Mouse (Mus musculus) embryonic facial prominence, embryonic 11.5 days (tissue): Measurements from ENCODE around the gene Ankrd44. TPM values are rescaled to one million over a fixed set of nuclear protein-coding genes. Genes with fewer than 3 reads are reported as not detected.
A peak's percentile ranks its signal among the peaks of the same experiment; 100 is the strongest.

ENCODE experiments used
- ATAC-seq: fragments of 200-750 bp; cut with Nextera tagmentation; replicated peaks from 2 replicates; pipeline ENCODE4 v1.8.0; 2017; ENCODE audit warnings: low read depth; ENCODE audit not compliant: insufficient number of reproducible peaks, low FRiP score, low TSS enrichment
- DNase-seq: peaks from one replicate; pipeline ENCODE4 v3.0.0-alpha.2; 2015; ENCODE audit warnings: low spot score
- H3K27ac ChIP-seq: fragments of 300-500 bp; sonication (generic); replicated peaks from 2 replicates; pipeline ENCODE4 v1.5.1; 2014; ENCODE audit warnings: mild to moderate bottlenecking, low read depth, low read length, control low read depth
- H3K27me3 ChIP-seq: fragments of 300-500 bp; sonication (generic); 2 replicates; pipeline ENCODE4 v1.6.1; 2014; ENCODE audit warnings: mild to moderate bottlenecking, low read length, moderate library complexity, mixed read lengths; ENCODE audit not compliant: control insufficient read depth, insufficient read depth
- H3K36me3 ChIP-seq: fragments of 300-500 bp; sonication (generic); replicated peaks from 2 replicates; pipeline ENCODE4 v1.6.1; 2014; ENCODE audit warnings: low read depth, mild to moderate bottlenecking, low read length, moderate library complexity, mixed read lengths; ENCODE audit not compliant: control insufficient read depth, insufficient read depth
- H3K4me1 ChIP-seq: fragments of 300-500 bp; sonication (generic); 2 replicates; pipeline ENCODE4 v1.6.1; 2014; ENCODE audit warnings: low read length, mixed read lengths; ENCODE audit not compliant: control insufficient read depth, insufficient read depth
- H3K4me2 ChIP-seq: fragments of 300-500 bp; sonication (generic); 2 replicates; pipeline ENCODE4 v1.6.1; 2014; ENCODE audit warnings: low read depth, mild to moderate bottlenecking, control low read depth, low read length, moderate library complexity
- H3K4me3 ChIP-seq: fragments of 300-500 bp; sonication (generic); 2 replicates; pipeline ENCODE4 v1.5.1; 2014; ENCODE audit warnings: low read depth, low read length, control low read depth
- H3K9ac ChIP-seq: fragments of 300-500 bp; sonication (generic); replicated peaks from 2 replicates; pipeline ENCODE4 v1.6.1; 2014; ENCODE audit warnings: mild to moderate bottlenecking, control low read depth, low read length
- H3K9me3 ChIP-seq: fragments of 300-500 bp; sonication (generic); replicated peaks from 2 replicates; pipeline ENCODE4 v1.6.1; 2016; ENCODE audit warnings: mild to moderate bottlenecking, low read length, inconsistent platforms, mixed read lengths; ENCODE audit not compliant: control insufficient read depth
- WGBS: fragments of 180-500 bp; shearing (Covaris S2); extraction: QIAGEN DNeasy Blood & Tissue Kit; methylation state at CpG from one replicate; pipeline ENCODE4 v1.1.7; 2014; 5-methylcytosine and 5-hydroxymethylcytosine counted together
- polyA plus RNA-seq: library from polyadenylated mRNA; unstranded; fragments of >200 nt; fragmentation: Nextera tagmentation; extraction: Ambion mirVana; gene quantifications from 2 replicates; pipeline ENCODE4 v1.2.1, GENCODE M21; 2014

Gene Ankrd44
- polyA plus RNA-seq, 1 experiment from 2014 or later = 24.4 TPM

DNA sequence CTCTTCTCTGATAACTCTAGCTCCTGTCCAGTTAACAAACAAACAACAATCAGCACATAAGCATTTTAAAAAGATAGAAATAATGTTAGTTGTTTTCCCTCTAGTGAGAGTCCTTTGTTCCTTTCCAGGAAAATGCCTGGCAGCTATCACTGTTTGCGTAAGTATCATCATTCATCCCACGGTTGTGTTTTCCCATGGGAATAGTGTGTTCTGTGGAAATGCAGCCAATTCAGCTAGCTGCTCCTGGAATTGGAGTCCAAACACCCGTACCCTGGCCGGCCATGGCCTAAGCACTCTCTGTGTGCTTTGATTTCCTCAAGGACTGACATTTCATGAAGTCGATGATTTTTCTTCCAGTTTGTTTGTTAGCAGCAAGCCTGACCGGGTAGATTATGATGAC lies 311.2 kb downstream of the Ankrd44 start:
- H3K4me2 ChIP-seq = no peak overlapping the region
- WGBS = 89% methylated on average over 6 of the region's 6 CpGs
- no peak overlapping the region for H3K4me3 ChIP-seq

DNA sequence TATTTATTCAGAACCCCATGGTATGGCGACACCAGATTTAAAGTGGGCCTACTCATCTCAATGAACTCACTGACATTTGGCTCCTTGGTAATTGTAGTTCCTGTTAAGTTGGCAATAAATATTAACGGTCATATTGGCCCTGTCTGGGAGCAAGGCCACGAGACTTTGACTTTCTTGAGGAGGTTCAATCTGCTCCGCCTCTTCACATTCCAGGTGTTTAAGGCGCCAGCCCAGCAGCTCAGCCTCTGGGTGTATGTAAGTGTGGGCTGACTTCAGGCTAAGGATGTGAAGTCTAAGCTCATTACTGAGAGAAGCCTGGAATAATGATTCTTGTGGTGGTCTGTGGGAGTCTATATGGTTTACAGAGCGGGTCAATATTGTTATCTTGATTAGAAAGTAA lies 313.8 kb downstream of the Ankrd44 start:
- no peak overlapping the region for H3K9ac ChIP-seq
- no peak overlapping the region for H3K4me2 ChIP-seq
- H3K4me3 ChIP-seq = no peak overlapping the region
- ATAC-seq = no peak
- H3K27me3 ChIP-seq = no peaks in the 10 kb centered on the region
- no peak for DNase-seq
- no peaks in the 10 kb centered on the region for H3K4me1 ChIP-seq
- no peaks in the 10 kb centered on the region for H3K9me3 ChIP-seq
- no peak overlapping the region for H3K27ac ChIP-seq
- WGBS = 78% methylated on average over 6 of the region's 6 CpGs
- H3K36me3 ChIP-seq = no peaks in the 10 kb centered on the region

More for the DNA sequence above, 311.2 kb downstream of the Ankrd44 start:
- DNase-seq (no peak), ATAC-seq (no peak)
- Histone ChIP-seq H3K9ac (no peak overlapping the region), H3K27me3 (no peaks in the 10 kb centered on the region), H3K27ac (no peak overlapping the region), H3K9me3 (no peaks in the 10 kb centered on the region), H3K36me3 (no peaks in the 10 kb centered on the region), H3K4me1 (no peaks in the 10 kb centered on the region)

DNA sequence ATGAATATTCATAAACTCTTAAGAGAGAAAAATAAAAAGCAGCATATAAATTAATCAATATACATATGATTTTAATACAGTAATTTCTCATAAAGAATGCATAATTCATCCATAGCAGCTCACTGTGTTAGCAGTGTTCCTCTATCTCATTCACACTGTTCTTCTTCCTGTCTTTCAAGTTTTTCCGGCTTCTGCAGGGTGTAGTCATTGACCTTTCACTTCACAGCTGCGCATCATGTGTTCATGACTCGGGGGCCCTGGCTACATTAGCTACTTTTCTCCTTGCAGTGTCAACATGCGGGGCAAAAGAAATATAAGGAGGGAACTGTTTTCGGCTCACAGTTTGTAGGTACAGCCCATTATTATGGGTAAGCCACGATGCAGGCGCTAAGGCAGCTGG lies 314.3 kb downstream of the Ankrd44 start:
- Histone ChIP-seq H3K9ac (no peak overlapping the region), H3K4me2 (no peak overlapping the region), H3K36me3 (no peaks in the 10 kb centered on the region), H3K27ac (no peak overlapping the region), H3K27me3 (no peaks in the 10 kb centered on the region), H3K4me3 (no peak overlapping the region), H3K4me1 (no peaks in the 10 kb centered on the region), H3K9me3 (no peaks in the 10 kb centered on the region)
- DNase-seq (peak; percentile 17), ATAC-seq (no peak)
- WGBS = 64% methylated on average over 7 of the region's 7 CpGs

DNA sequence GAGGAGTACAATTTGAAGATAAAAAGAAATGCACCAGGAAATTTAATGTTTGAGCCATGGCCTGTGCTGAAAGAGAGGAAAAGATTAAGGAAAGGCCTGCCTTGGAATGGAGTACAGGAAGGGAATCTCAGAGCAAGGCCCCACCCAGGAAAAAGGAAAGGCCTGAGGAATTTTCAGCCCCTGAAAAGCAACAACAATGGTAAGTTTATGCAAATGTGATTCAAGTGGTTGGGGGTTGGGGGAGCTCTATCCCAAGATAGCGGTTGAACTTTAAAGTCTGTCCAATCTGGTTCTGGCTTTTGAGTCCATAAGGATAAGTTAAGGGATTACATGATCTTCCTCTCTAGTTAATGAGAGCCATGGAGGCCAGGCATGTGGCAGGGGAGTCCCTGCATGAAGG lies 319.3 kb downstream of the Ankrd44 start:
- no peak overlapping the region for H3K4me3 ChIP-seq
- ATAC-seq (no peak), DNase-seq (no peak)
- no peaks in the 10 kb centered on the region for H3K9me3 ChIP-seq
- H3K4me1 ChIP-seq = no peaks in the 10 kb centered on the region
- no peak overlapping the region for H3K4me2 ChIP-seq
- no peak overlapping the region for H3K27ac ChIP-seq
- no peaks in the 10 kb centered on the region for H3K36me3 ChIP-seq
- H3K9ac ChIP-seq = no peak overlapping the region
- H3K27me3 ChIP-seq = no peaks in the 10 kb centered on the region
- 80% methylated on average over 1 of the region's 1 CpGs for WGBS

DNA sequence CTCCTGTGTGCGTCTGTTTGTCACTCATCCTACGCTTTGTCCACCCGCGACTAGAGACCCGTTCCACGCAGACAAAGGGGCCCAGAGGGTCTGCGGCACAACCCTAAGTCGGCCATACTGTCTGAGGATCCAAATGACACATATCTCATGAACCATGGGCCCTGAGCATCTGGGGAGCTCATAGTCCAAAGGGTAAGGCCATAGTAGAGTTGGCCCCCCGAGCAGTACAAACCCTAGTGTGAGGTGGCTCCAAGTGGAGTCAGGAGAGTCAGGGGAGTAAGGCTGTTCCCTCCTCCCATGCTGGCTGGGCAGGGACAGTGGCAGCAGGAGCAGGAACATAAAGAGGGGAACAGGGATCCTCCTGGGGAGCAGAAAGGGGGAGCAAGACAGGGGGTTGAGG lies 324.5 kb downstream of the Ankrd44 start:
- H3K4me1 ChIP-seq = no peaks in the 10 kb centered on the region
- H3K27me3 ChIP-seq = no peaks in the 10 kb centered on the region
- WGBS = 92% methylated on average over 9 of the region's 9 CpGs
- no peak for ATAC-seq
- H3K9ac ChIP-seq = no peak overlapping the region
- H3K36me3 ChIP-seq = no peaks in the 10 kb centered on the region
- no peak overlapping the region for H3K27ac ChIP-seq
- no peaks in the 10 kb centered on the region for H3K9me3 ChIP-seq
- H3K4me2 ChIP-seq = no peak overlapping the region
- H3K4me3 ChIP-seq = no peak overlapping the region
- DNase-seq = no peak

DNA sequence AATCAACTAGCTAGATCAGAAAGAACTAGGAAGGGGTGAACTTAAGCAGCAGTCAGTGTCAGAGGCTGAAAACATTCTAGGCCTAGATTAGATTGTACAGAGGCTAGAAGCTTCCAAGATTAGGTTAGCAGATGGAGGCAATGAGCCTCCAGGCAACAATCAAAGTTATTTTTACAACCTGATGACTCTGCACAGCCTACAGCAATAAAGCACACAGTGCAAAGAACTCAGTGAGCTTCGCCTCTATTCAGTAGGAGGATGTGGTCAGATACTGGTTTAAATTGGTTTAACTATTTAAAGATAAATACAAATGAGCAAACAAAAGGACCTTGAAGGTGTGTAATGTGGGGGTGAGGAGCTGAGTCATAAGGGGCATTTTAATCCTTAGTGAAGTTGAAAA lies 325.9 kb downstream of the Ankrd44 start:
- Histone ChIP-seq H3K4me3 (no peak overlapping the region), H3K27ac (no peak overlapping the region), H3K9me3 (no peaks in the 10 kb centered on the region), H3K4me2 (no peak overlapping the region), H3K27me3 (no peaks in the 10 kb centered on the region), H3K36me3 (no peaks in the 10 kb centered on the region), H3K4me1 (no peaks in the 10 kb centered on the region), H3K9ac (no peak overlapping the region)
- no peak for DNase-seq
- no peak for ATAC-seq
- 95% methylated on average over 1 of the region's 1 CpGs for WGBS

DNA sequence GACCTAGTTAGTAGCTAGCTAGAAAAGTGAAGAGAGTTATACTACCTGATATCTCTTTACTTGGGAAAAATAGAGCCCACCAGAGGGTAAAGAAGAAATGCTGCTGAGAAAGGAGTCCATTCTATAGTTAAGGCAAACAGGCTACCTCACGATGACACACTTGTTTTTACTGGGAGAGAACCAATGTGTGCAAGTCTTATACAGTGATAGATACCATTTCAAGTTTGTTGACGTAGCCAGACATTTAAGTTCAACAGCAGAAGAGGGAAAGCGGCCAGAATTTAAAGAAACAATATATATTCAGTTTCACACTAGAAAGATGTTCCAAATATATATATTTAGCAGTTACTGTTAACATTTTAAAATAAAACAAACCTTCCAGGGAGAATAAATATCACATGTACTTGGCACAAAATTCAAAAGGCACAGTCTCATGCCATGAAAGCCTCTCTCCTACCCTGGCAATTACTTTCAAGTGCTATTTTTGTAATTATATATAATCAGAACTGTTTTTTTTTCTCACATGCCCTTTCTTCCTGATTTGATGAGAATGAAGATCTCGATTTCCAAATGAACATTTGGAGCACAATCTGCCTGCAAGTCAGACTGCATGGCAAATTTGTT lies 328.5 kb downstream of the Ankrd44 start:
- no peak overlapping the region for H3K27ac ChIP-seq
- H3K36me3 ChIP-seq = no peaks in the 10 kb centered on the region
- ATAC-seq = no peak
- no peak overlapping the region for H3K4me3 ChIP-seq
- H3K27me3 ChIP-seq = no peaks in the 10 kb centered on the region
- no peak for DNase-seq
- WGBS = 75% methylated on average over 4 of the region's 4 CpGs
- no peak overlapping the region for H3K4me2 ChIP-seq
- no peaks in the 10 kb centered on the region for H3K4me1 ChIP-seq
- no peak overlapping the region for H3K9ac ChIP-seq
- H3K9me3 ChIP-seq = no peaks in the 10 kb centered on the region

DNA sequence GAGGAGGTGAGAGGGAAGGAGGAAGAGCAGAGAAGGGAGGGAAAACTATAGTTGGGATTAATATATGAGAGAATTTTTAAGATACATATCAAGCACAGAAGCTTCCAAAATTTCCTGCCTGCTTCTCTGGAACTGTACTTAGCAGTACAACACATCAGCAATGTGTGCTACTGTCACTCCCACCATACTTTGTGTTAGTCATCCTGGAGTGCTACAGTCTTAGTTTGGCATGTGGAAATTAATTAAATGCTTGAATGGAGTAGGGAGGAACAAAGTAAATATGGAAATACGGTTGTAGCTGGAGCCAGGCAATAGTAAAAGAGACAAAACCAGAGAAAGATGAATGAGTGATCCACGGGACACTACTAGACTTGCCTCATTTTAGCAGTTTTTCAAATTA lies 330.0 kb downstream of the Ankrd44 start:
- H3K9ac ChIP-seq = no peak overlapping the region
- no peaks in the 10 kb centered on the region for H3K9me3 ChIP-seq
- WGBS = 83% methylated on average over 2 of the region's 2 CpGs

More for the DNA sequence above, 330.0 kb downstream of the Ankrd44 start:
- H3K4me1 ChIP-seq = no peaks in the 10 kb centered on the region
- H3K36me3 ChIP-seq = no peaks in the 10 kb centered on the region
- no peak overlapping the region for H3K4me2 ChIP-seq
- DNase-seq (no peak), ATAC-seq (no peak)
- H3K4me3 ChIP-seq = no peak overlapping the region
- H3K27ac ChIP-seq = no peak overlapping the region
- no peaks in the 10 kb centered on the region for H3K27me3 ChIP-seq
